Mouse (Mus musculus) NIH3T3 (cell line): ENCODE data around the gene Kcnt2.

Experiments used
- DNase-seq: peaks from one replicate; pipeline ENCODE4 v3.0.0-alpha.2; 2012; ENCODE audit warnings: low read depth

Kcnt2 gene

GRCm38 (mm10) chr1:140245876-140246597, at the start of gene Kcnt2:
Gene Kcnt2 (plus strand): TSS chr1:140246158.
- DNase-seq: no peak

GRCm38 (mm10) chr1:140205329-140205728, 40.6 kb upstream of the Kcnt2 start:
- DNase-seq: no peak

- DNase-seq: no peak
These were observed 20.7 kb upstream of the Kcnt2 start for GRCm38 (mm10) chr1:140225221-140225620.

GRCm38 (mm10) chr1:140226673-140227072, 19.3 kb upstream of the Kcnt2 start:
- DNase-seq: no peak

GRCm38 (mm10) chr1:140245465-140245864, 493 bp upstream of the Kcnt2 start:
- DNase-seq: no peak

- DNase-seq: no peak
These were observed 18.7 kb downstream of the Kcnt2 start for GRCm38 (mm10) chr1:140264696-140265095.

- DNase-seq: no peak
These were observed 20.1 kb downstream of the Kcnt2 start for GRCm38 (mm10) chr1:140266047-140266446.

- DNase-seq: no peak
These were observed 20.8 kb downstream of the Kcnt2 start for GRCm38 (mm10) chr1:140266643-140267286.

GRCm38 (mm10) chr1:140267288-140267687, 21.3 kb downstream of the Kcnt2 start:
- no peak for DNase-seq

- DNase-seq: no peak
These were observed 27.7 kb downstream of the Kcnt2 start for GRCm38 (mm10) chr1:140273624-140274023.

GRCm38 (mm10) chr1:140275813-140276212, 29.9 kb downstream of the Kcnt2 start:
- no peak for DNase-seq

- DNase-seq: no peak
These were observed 47.2 kb downstream of the Kcnt2 start for GRCm38 (mm10) chr1:140293140-140293539.

GRCm38 (mm10) chr1:140295482-140295881, 49.5 kb downstream of the Kcnt2 start:
- DNase-seq: no peak

- DNase-seq: no peak
These were observed 58.3 kb downstream of the Kcnt2 start for GRCm38 (mm10) chr1:140304244-140304643.

GRCm38 (mm10) chr1:140305344-140305743, 59.4 kb downstream of the Kcnt2 start:
- DNase-seq: no peak

GRCm38 (mm10) chr1:140306339-140306738, 60.4 kb downstream of the Kcnt2 start:
- DNase-seq: peak; percentile 59

GRCm38 (mm10) chr1:140310739-140311138, 64.8 kb downstream of the Kcnt2 start:
- DNase-seq: no peak

GRCm38 (mm10) chr1:140325088-140325487, 79.1 kb downstream of the Kcnt2 start:
- DNase-seq: no peak

GRCm38 (mm10) chr1:140326709-140327108, 80.8 kb downstream of the Kcnt2 start:
- no peak for DNase-seq

- no peak for DNase-seq
These were observed 87.7 kb downstream of the Kcnt2 start for GRCm38 (mm10) chr1:140333702-140334101.

GRCm38 (mm10) chr1:140338417-140338816, 92.5 kb downstream of the Kcnt2 start:
- DNase-seq: no peak

GRCm38 (mm10) chr1:140339368-140339767, 93.4 kb downstream of the Kcnt2 start:
- no peak for DNase-seq

- DNase-seq: no peak
These were observed 118.8 kb downstream of the Kcnt2 start for GRCm38 (mm10) chr1:140364787-140365186.

GRCm38 (mm10) chr1:140373532-140373931, 127.6 kb downstream of the Kcnt2 start:
- no peak for DNase-seq
